Mouse (Mus musculus): Measurements from ENCODE around the gene Atp5j2. TPM values are rescaled to one million over a fixed set of nuclear protein-coding genes. Genes with fewer than 3 reads are reported as not detected.
"Not testable (repeated sequence)": the region's sequence is repeated elsewhere in the genome, so short reads cannot be mapped to it uniquely, and the experiment has no call there.

Gene Atp5j2
- 724 and 793 TPM in 2 replicates for polyA plus RNA-seq (2015; fragmentation: Nextera tagmentation; extraction: Ambion mirVana)

GRCm38 (mm10) chr5:145191962-145192361, at the start of gene Atp5j2:
Gene Atp5j2 (minus strand): TSS chr5:145192062.
- Histone ChIP-seq H3K4me1 (peaks cover 28% of the 10 kb centered on the region), H3K27ac (replicated peaks) (peak within 1 kb of the TSS; percentile 89), H3K4me3 (replicated peaks) (peak within 1 kb of the TSS; percentile 91), H3K9me3 (replicated peaks) (no peaks in the 10 kb centered on the region), H3K36me3 (peaks cover 44% of the 10 kb centered on the region), H3K27me3 (replicated peaks) (no peaks in the 10 kb centered on the region), H3K9ac (replicated peaks) (peak within 1 kb of the TSS; percentile 92), H3K4me2 (peak within 1 kb of the TSS; percentile 61)
- WGBS = 95% methylated on average over 2 of the region's 2 CpGs
- ATAC-seq (ENCODE audit: low FRiP score) = no peak

- Histone ChIP-seq H3K4me2 (no peak overlapping the region), H3K4me3 (replicated peaks) (no peak overlapping the region), H3K4me1 (peaks cover 24% of the 10 kb centered on the region), H3K9me3 (replicated peaks) (no peaks in the 10 kb centered on the region), H3K9ac (replicated peaks) (no peak overlapping the region), H3K27me3 (replicated peaks) (no peaks in the 10 kb centered on the region), H3K27ac (replicated peaks) (no peak overlapping the region), H3K36me3 (peaks cover 45% of the 10 kb centered on the region)
- no peak for ATAC-seq (ENCODE audit: low FRiP score)
Measured at GRCm38 (mm10) chr5:145234636-145235035, 42.8 kb upstream of the Atp5j2 start.

GRCm38 (mm10) chr5:145231893-145232411, 40.1 kb upstream of the Atp5j2 start:
- 0% methylated on average over 37 of the region's 49 CpGs for WGBS
- H3K4me1 ChIP-seq = peaks cover 24% of the 10 kb centered on the region
- ATAC-seq (ENCODE audit: low FRiP score) = peak; percentile 51; the same call in 1 of the 2 replicates
- H3K9me3 ChIP-seq (replicated peaks) = no peaks in the 10 kb centered on the region
- peak overlapping the region; percentile 94 for H3K27ac ChIP-seq (replicated peaks)
- H3K9ac ChIP-seq (replicated peaks) = peak overlapping the region; percentile 96
- no peaks in the 10 kb centered on the region for H3K27me3 ChIP-seq (replicated peaks)
- peak overlapping the region; percentile 81 for H3K4me2 ChIP-seq
- H3K36me3 ChIP-seq = peaks cover 28% of the 10 kb centered on the region
- H3K4me3 ChIP-seq (replicated peaks) = peak overlapping the region; percentile 75

- H3K4me3 ChIP-seq (replicated peaks) = peak within 1 kb of the TSS; percentile 75
- peaks cover 25% of the 10 kb centered on the region for H3K36me3 ChIP-seq
- peak within 1 kb of the TSS; percentile 94 for H3K27ac ChIP-seq (replicated peaks)
- under 1% methylated on average over 42 of the region's 42 CpGs for WGBS
- no peaks in the 10 kb centered on the region for H3K9me3 ChIP-seq (replicated peaks)
- peak within 1 kb of the TSS; percentile 96 for H3K9ac ChIP-seq (replicated peaks)
- peak; percentile 97 for ATAC-seq (ENCODE audit: low FRiP score)
- peak within 1 kb of the TSS; percentile 81 for H3K4me2 ChIP-seq
- H3K4me1 ChIP-seq = peaks cover 24% of the 10 kb centered on the region
- H3K27me3 ChIP-seq (replicated peaks) = no peaks in the 10 kb centered on the region
Measured at GRCm38 (mm10) chr5:145231367-145231871, 39.6 kb upstream of the Atp5j2 start, which contains the start of gene Zfp655. Gene Zfp655 (plus strand): TSS chr5:145231715.

GRCm38 (mm10) chr5:145230641-145231040, 38.8 kb upstream of the Atp5j2 start:
- 82% methylated on average over 4 of the region's 4 CpGs for WGBS
- Histone ChIP-seq H3K4me1 (peaks cover 24% of the 10 kb centered on the region), H3K9ac (replicated peaks) (no peak overlapping the region; the same call in 1 of the 2 replicates), H3K4me3 (replicated peaks) (peak overlapping the region; percentile 75), H3K27me3 (replicated peaks) (no peaks in the 10 kb centered on the region), H3K4me2 (peak overlapping the region; percentile 81), H3K36me3 (peaks cover 20% of the 10 kb centered on the region), H3K9me3 (replicated peaks) (no peaks in the 10 kb centered on the region), H3K27ac (replicated peaks) (peak overlapping the region; percentile 94; the same call in 1 of the 2 replicates)
- no peak for ATAC-seq (ENCODE audit: low FRiP score)

- not testable (repeated sequence) for H3K27ac ChIP-seq (replicated peaks); H3K27me3 ChIP-seq (replicated peaks); H3K9me3 ChIP-seq (replicated peaks); H3K4me3 ChIP-seq (replicated peaks); H3K9ac ChIP-seq (replicated peaks); ATAC-seq (ENCODE audit: low FRiP score); H3K4me2 ChIP-seq; H3K36me3 ChIP-seq
- WGBS = 84% methylated on average over 6 of the region's 6 CpGs
- H3K4me1 ChIP-seq = peaks cover 24% of the 10 kb centered on the region
Measured at GRCm38 (mm10) chr5:145229283-145229682, 37.4 kb upstream of the Atp5j2 start.

GRCm38 (mm10) chr5:145226453-145226852, 34.6 kb upstream of the Atp5j2 start:
- Histone ChIP-seq H3K27ac (replicated peaks) (no peak overlapping the region), H3K4me2 (no peak overlapping the region), H3K9me3 (replicated peaks) (no peaks in the 10 kb centered on the region), H3K27me3 (replicated peaks) (no peaks in the 10 kb centered on the region), H3K9ac (replicated peaks) (no peak overlapping the region), H3K4me3 (replicated peaks) (no peak overlapping the region), H3K4me1 (peaks cover 8% of the 10 kb centered on the region), H3K36me3 (peaks cover 19% of the 10 kb centered on the region)
- ATAC-seq (ENCODE audit: low FRiP score) = no peak
- 65% methylated on average over 2 of the region's 2 CpGs for WGBS

- no peak overlapping the region for H3K27ac ChIP-seq (replicated peaks)
- H3K4me3 ChIP-seq (replicated peaks) = no peak overlapping the region
- no peaks in the 10 kb centered on the region for H3K4me1 ChIP-seq
- WGBS = 84% methylated on average over 12 of the region's 12 CpGs
- no peak overlapping the region for H3K4me2 ChIP-seq
- H3K36me3 ChIP-seq = peaks cover 45% of the 10 kb centered on the region
- no peak for ATAC-seq (ENCODE audit: low FRiP score)
- no peak overlapping the region for H3K9ac ChIP-seq (replicated peaks)
- no peaks in the 10 kb centered on the region for H3K9me3 ChIP-seq (replicated peaks)
- no peaks in the 10 kb centered on the region for H3K27me3 ChIP-seq (replicated peaks)
Measured at GRCm38 (mm10) chr5:145223395-145223794, 31.5 kb upstream of the Atp5j2 start.

GRCm38 (mm10) chr5:145222840-145223239, 31.0 kb upstream of the Atp5j2 start:
- ATAC-seq (ENCODE audit: low FRiP score) = no peak
- no peaks in the 10 kb centered on the region for H3K4me1 ChIP-seq
- H3K27ac ChIP-seq (replicated peaks) = no peak overlapping the region
- H3K4me2 ChIP-seq = no peak overlapping the region
- 83% methylated on average over 5 of the region's 5 CpGs for WGBS
- H3K9me3 ChIP-seq (replicated peaks) = no peaks in the 10 kb centered on the region
- H3K27me3 ChIP-seq (replicated peaks) = no peaks in the 10 kb centered on the region
- H3K36me3 ChIP-seq = peaks cover 50% of the 10 kb centered on the region
- no peak overlapping the region for H3K4me3 ChIP-seq (replicated peaks)
- no peak overlapping the region for H3K9ac ChIP-seq (replicated peaks)

- Histone ChIP-seq H3K27ac (replicated peaks) (no peak overlapping the region), H3K27me3 (replicated peaks) (no peaks in the 10 kb centered on the region), H3K4me3 (replicated peaks) (no peak overlapping the region), H3K9ac (replicated peaks) (no peak overlapping the region), H3K36me3 (peaks cover 53% of the 10 kb centered on the region), H3K4me2 (no peak overlapping the region), H3K9me3 (replicated peaks) (no peaks in the 10 kb centered on the region), H3K4me1 (no peaks in the 10 kb centered on the region)
- ATAC-seq (ENCODE audit: low FRiP score) = no peak
- 96% methylated on average over 8 of the region's 8 CpGs for WGBS
Measured at GRCm38 (mm10) chr5:145219981-145220380, 28.1 kb upstream of the Atp5j2 start.

- H3K4me1 ChIP-seq = no peaks in the 10 kb centered on the region
- H3K9me3 ChIP-seq (replicated peaks) = no peaks in the 10 kb centered on the region
- H3K27ac ChIP-seq (replicated peaks) = no peak overlapping the region
- peaks cover 63% of the 10 kb centered on the region for H3K36me3 ChIP-seq
- WGBS = 95% methylated on average over 20 of the region's 20 CpGs
- no peak overlapping the region for H3K4me3 ChIP-seq (replicated peaks)
- H3K9ac ChIP-seq (replicated peaks) = no peak overlapping the region
- H3K27me3 ChIP-seq (replicated peaks) = no peaks in the 10 kb centered on the region
- no peak overlapping the region for H3K4me2 ChIP-seq
- no peak for ATAC-seq (ENCODE audit: low FRiP score)
Measured at GRCm38 (mm10) chr5:145218671-145219070, 26.8 kb upstream of the Atp5j2 start.

- H3K4me2 ChIP-seq = no peak overlapping the region
- H3K27ac ChIP-seq (replicated peaks) = no peak overlapping the region
- 96% methylated on average over 21 of the region's 21 CpGs for WGBS
- peaks cover 65% of the 10 kb centered on the region for H3K36me3 ChIP-seq
- no peak for ATAC-seq (ENCODE audit: low FRiP score)
- no peak overlapping the region for H3K9ac ChIP-seq (replicated peaks)
- H3K4me1 ChIP-seq = no peaks in the 10 kb centered on the region
- no peak overlapping the region for H3K4me3 ChIP-seq (replicated peaks)
- H3K9me3 ChIP-seq (replicated peaks) = no peaks in the 10 kb centered on the region
- no peaks in the 10 kb centered on the region for H3K27me3 ChIP-seq (replicated peaks)
Measured at GRCm38 (mm10) chr5:145218206-145218605, 26.3 kb upstream of the Atp5j2 start.

Measured in neural tube, embryonic 15.5 days (tissue).